Mouse (Mus musculus) ES-E14 (cell line): ENCODE results near the gene Smc1b.

ENCODE experiments used
- CHD2 ChIP-seq: IDR thresholded peaks from 2 replicates; pipeline ENCODE4 v1.6.1; 2014; ENCODE audit warnings: mild to moderate bottlenecking, low read depth, low read length, inconsistent platforms
- HCFC1 ChIP-seq: IDR thresholded peaks from 2 replicates; pipeline ENCODE4 v1.6.1; 2012; ENCODE audit warnings: low read length, inconsistent platforms, borderline replicate concordance; ENCODE audit not compliant: insufficient read depth
- ZNF384 ChIP-seq: IDR thresholded peaks from 2 replicates; pipeline ENCODE4 v1.6.1; 2012; ENCODE audit warnings: low read depth, low read length, inconsistent platforms

DNA sequence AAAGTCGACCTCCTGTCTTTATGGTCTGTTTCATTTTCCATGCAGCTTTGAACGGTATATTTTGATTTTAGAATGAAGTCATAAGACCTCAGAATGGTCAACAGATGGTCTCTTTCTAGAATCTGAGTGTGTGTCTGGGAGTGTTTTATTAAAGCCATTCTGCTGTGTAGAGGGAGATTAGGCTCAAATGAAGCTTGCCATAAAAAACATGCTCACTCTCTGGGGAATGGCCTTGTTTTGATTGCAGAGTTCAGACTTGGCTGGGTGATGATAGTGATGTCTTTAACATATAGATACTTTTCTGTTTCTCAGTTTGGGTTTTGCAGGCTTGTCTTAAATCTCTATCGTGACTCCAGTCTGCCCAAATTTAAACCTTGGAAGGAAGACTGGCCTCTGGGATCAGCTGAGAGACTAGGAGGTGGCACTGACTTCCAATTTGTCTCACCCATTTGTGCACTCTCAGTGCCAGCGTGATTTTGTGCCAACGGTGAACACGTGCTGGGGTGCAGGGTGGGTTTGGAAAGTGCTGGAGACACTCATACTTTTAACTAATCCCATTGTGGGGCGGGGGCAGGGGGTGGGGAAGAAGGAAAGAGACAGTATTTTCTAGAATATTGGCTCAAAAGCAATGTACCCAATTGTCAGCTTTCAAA, 47.9 kb upstream of the Smc1b start:
- no peak for TF ChIP-seq CHD2
- TF ChIP-seq ZNF384: no peak
- no peak for TF ChIP-seq HCFC1
